Mouse (Mus musculus): ENCODE results near the gene Camkk1.

The Camkk1 gene

GRCm38 (mm10) chr11:73049335-73049734 is 30.5 kb downstream of the Camkk1 start:
- peak; percentile 73 for DNase-seq (ENCODE audit: low read depth, low spot score)

GRCm38 (mm10) chr11:73052795-73053194 is 34.0 kb downstream of the Camkk1 start:
- DNase-seq (ENCODE audit: low read depth, low spot score): no peak

GRCm38 (mm10) chr11:73057701-73058100 is 38.9 kb downstream of the Camkk1 start:
- DNase-seq (ENCODE audit: low read depth, low spot score): no peak

- no peak for DNase-seq (ENCODE audit: low read depth, low spot score)
These were observed 40.8 kb downstream of the Camkk1 start for GRCm38 (mm10) chr11:73059630-73060029.

- DNase-seq (ENCODE audit: low read depth, low spot score): no peak
These were observed 42.6 kb downstream of the Camkk1 start for GRCm38 (mm10) chr11:73061413-73061812.

GRCm38 (mm10) chr11:73071839-73072238 is 53.0 kb downstream of the Camkk1 start:
- no peak for DNase-seq (ENCODE audit: low read depth, low spot score)

- no peak for DNase-seq (ENCODE audit: low read depth, low spot score)
These were observed 57.5 kb downstream of the Camkk1 start for GRCm38 (mm10) chr11:73076295-73076694.

- no peak for DNase-seq (ENCODE audit: low read depth, low spot score)
These were observed 57.9 kb downstream of the Camkk1 start for GRCm38 (mm10) chr11:73076733-73077132.

- peak; percentile 69 for DNase-seq (ENCODE audit: low read depth, low spot score)
These were observed 58.5 kb downstream of the Camkk1 start for GRCm38 (mm10) chr11:73077211-73077720.

GRCm38 (mm10) chr11:73078615-73079014 is 59.8 kb downstream of the Camkk1 start:
- DNase-seq (ENCODE audit: low read depth, low spot score): no peak

GRCm38 (mm10) chr11:73080306-73080705 is 61.5 kb downstream of the Camkk1 start:
- DNase-seq (ENCODE audit: low read depth, low spot score): no peak

- no peak for DNase-seq (ENCODE audit: low read depth, low spot score)
These were observed 65.5 kb downstream of the Camkk1 start for GRCm38 (mm10) chr11:73084303-73084702.

- DNase-seq (ENCODE audit: low read depth, low spot score): no peak
These were observed 66.0 kb downstream of the Camkk1 start for GRCm38 (mm10) chr11:73084804-73085231.

- DNase-seq (ENCODE audit: low read depth, low spot score): no peak
These were observed 66.6 kb downstream of the Camkk1 start for GRCm38 (mm10) chr11:73085391-73085790.

GRCm38 (mm10) chr11:73087700-73088480 is 69.1 kb downstream of the Camkk1 start:
- DNase-seq (ENCODE audit: low read depth, low spot score): no peak

GRCm38 (mm10) chr11:73090283-73090682 is 71.5 kb downstream of the Camkk1 start, which contains the start of gene Itgae:
Gene Itgae, plus strand, starts transcription at chr11:73090583.
- DNase-seq (ENCODE audit: low read depth, low spot score): no peak

- no peak for DNase-seq (ENCODE audit: low read depth, low spot score)
These were observed 72.0 kb downstream of the Camkk1 start for GRCm38 (mm10) chr11:73090826-73091225.

All from retina, postnatal 7 days (tissue).